Mouse (Mus musculus): ENCODE measurements around the gene Lipc.

Lipc gene

GRCm38 (mm10) chr9:70952126-70952525 is at the start of gene Lipc:
Gene Lipc, minus strand, starts transcription at chr9:70952226.
- no peak for DNase-seq

- DNase-seq: no peak
Observed at GRCm38 (mm10) chr9:70999161-70999560, 47.1 kb upstream of the Lipc start.

GRCm38 (mm10) chr9:70998719-70999118 is 46.7 kb upstream of the Lipc start:
- DNase-seq: no peak

GRCm38 (mm10) chr9:70993326-70993725 is 41.3 kb upstream of the Lipc start:
- no peak for DNase-seq

- DNase-seq: no peak
Observed at GRCm38 (mm10) chr9:70991401-70991800, 39.4 kb upstream of the Lipc start.

- no peak for DNase-seq
Observed at GRCm38 (mm10) chr9:70987210-70987609, 35.2 kb upstream of the Lipc start.

GRCm38 (mm10) chr9:70982991-70983480 is 31.0 kb upstream of the Lipc start:
- DNase-seq: no peak

GRCm38 (mm10) chr9:70981721-70982120 is 29.7 kb upstream of the Lipc start:
- DNase-seq: no peak

GRCm38 (mm10) chr9:70979641-70980040 is 27.6 kb upstream of the Lipc start:
- DNase-seq: no peak

- no peak for DNase-seq
Observed at GRCm38 (mm10) chr9:70979171-70979570, 27.1 kb upstream of the Lipc start.

GRCm38 (mm10) chr9:70977392-70977791 is 25.4 kb upstream of the Lipc start:
- DNase-seq: no peak

- no peak for DNase-seq
Observed at GRCm38 (mm10) chr9:70975921-70976320, 23.9 kb upstream of the Lipc start.

- DNase-seq: no peak
Observed at GRCm38 (mm10) chr9:70973286-70973685, 21.3 kb upstream of the Lipc start.

- DNase-seq: no peak
Observed at GRCm38 (mm10) chr9:70969244-70969643, 17.2 kb upstream of the Lipc start.

- no peak for DNase-seq
Observed at GRCm38 (mm10) chr9:70965999-70966994, 14.3 kb upstream of the Lipc start.

- DNase-seq: no peak
Observed at GRCm38 (mm10) chr9:70965422-70965821, 13.4 kb upstream of the Lipc start.

GRCm38 (mm10) chr9:70965011-70965410 is 13.0 kb upstream of the Lipc start:
- no peak for DNase-seq

- peak; percentile 62 for DNase-seq
Observed at GRCm38 (mm10) chr9:70963461-70963891, 11.4 kb upstream of the Lipc start.

- no peak for DNase-seq
Observed at GRCm38 (mm10) chr9:70962781-70963455, 10.9 kb upstream of the Lipc start.

- no peak for DNase-seq
Observed at GRCm38 (mm10) chr9:70960301-70960700, 8.3 kb upstream of the Lipc start.

- peak; percentile 90 for DNase-seq
Observed at GRCm38 (mm10) chr9:70959866-70960265, 7.8 kb upstream of the Lipc start.

GRCm38 (mm10) chr9:70959447-70959846 is 7.4 kb upstream of the Lipc start:
- DNase-seq: peak; percentile 43

GRCm38 (mm10) chr9:70958381-70958780 is 6.4 kb upstream of the Lipc start:
- peak; percentile 95 for DNase-seq

- DNase-seq: no peak
Observed at GRCm38 (mm10) chr9:70957717-70958116, 5.7 kb upstream of the Lipc start.

All from cerebellum, adult 9-10 months (tissue).